Mouse (Mus musculus): Measurements from ENCODE around the gene Asns.
"Not testable (repeated sequence)": the region's sequence is repeated elsewhere in the genome, so short reads cannot be mapped to it uniquely, and the experiment has no call there.

Gene Asns

DNA sequence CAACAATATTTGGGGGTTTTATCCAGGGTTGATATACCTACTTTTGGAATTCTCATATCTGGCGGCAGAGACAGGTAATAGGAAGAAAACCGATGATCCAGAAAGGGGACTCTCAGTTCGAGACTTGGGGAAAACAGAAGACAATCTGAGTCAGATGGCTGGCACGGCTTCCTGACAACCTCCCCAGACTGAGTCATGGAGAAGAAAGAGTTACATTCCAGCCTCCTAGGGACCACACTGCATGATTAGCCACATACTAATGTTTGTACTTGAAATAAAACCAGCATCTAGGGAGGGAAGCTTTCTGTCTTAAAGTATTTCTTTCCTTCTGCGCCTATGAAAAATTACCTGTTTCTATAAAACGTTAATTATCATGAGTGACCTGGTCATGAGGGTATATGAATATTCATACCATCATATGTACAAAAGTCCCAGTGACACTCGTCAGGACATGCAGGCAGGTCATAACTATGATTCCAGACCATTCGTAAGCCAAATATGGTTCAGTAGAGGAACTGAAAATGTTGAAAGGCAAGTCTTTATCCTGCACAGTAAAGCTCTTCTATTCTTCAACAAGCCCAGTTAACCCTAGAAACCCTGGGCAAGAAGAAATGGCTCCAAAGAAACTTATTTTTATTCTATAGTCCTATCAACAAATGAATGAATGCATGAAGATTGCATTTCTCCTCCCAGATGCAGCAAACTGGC is 16.7 kb downstream of the Asns start:
- DNase-seq, result no peak

DNA sequence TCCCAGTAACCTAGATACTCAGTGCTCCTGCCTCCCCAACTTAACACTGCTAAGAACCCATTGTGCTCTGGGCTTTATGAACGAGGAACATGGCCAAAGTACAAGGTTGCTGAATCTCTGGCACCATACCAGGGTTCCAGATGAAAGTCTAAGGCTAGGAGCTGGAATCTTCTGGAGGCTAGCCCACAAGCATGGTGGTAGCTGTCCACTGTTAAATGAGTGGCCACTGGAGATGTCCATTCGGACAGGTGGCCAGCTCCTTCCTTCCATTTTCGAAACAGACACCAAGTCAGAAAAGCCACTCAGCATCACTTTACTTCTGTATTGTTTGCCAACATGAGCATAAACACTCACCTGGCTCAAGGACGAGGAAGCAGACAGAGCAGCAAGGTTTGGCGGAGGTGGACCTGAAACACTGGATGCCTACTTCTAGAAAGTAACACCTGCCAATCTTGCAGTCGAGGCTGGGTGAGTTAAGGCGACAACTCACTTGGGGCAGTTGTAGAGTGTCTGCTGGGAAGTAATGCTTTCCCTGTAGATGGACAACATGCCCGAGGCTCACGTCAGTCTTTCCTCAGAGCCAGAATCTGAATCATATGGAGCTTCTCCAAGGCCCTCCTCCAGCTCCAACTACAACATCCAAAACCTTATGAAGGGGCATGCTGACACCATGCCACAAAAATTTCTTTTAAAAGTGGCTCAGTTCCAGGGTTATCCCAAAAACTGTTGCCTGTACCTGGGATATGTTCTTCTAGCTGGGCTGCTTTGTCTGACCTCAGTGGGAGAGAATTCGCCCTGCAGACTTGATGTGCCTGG is 20.4 kb downstream of the Asns start:
- no peak for DNase-seq

DNA sequence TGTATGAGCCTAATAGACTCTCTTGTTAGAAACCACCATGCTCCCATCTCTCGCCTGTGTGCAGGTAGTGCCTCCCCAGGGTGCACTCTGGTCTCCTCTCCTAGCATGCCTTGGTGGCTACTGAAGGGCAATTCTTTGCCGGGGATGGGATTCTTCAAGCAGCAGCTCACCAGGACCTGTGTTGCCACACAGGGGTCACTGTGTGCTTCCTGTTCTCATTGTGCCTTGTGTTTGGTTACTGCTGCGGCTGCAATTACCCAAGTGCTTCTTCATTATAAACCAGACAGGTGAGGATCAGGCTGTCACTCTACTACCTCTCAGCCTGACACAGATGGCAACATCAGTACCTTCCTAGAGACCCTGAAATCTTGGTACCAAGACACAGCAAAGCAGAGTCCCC is 21.6 kb downstream of the Asns start:
- DNase-seq, result no peak

- no peak for DNase-seq
Measured at GRCm38 (mm10) chr6:7670588-7670987, 22.5 kb downstream of the Asns start.

DNA sequence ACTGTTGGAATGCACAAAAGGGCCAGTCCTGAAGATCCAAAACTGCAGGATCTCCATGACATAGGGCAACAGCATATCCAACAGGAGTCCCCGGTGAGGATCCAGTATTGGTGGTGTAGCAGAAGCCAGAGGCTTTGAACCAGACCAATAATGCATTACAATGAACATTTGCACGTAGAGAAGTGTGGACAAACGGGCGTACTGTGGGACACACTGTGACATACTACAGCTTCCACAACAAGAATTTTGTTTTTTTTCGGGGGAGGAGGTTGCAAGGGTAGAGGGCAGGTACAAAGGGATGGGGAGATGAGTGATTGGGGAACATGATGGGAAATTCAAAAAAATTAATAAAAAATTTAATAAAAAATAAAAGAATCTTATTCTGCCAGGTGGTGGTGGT is 23.3 kb downstream of the Asns start:
- no peak for DNase-seq

DNA sequence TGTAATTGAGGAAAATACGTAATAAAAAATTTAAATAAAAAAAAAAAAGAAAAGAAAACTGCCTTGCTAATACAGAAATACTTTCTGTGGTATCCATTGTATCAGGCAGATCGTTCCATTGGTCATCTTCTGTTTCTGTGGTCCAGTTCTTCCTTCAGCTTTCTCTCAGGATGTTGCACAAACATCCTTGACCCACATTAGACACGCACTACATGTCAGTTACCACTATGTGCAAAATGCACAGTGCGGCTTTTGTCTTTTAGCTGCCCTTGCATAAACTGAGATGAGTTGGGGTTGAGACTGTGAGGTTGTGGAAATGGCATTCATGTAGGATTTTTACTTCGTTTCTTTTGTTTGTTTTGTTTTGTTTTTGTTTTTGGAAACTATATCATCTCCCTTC is 24.7 kb downstream of the Asns start:
- DNase-seq, result no peak

- DNase-seq, result not testable (repeated sequence)
Measured at GRCm38 (mm10) chr6:7665902-7666301, 27.2 kb downstream of the Asns start.

DNA sequence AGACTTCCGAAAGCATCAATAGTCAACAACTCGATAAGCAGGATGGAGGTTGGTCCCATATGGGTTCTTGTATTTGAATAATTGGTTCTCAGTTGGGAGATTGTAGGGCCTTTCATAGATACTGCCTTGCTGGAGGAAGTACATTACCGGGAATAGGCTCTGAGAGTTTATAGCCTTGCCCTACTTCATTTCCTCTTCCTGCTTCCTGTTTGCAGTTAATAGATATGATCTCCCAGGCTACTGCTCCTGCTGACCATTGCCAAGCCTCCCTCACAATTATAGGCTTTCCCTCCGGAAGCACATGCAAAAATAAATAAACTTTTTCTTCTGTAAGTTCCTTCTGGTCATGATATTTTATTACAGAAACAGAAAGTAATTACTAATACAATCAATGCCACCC is 31.6 kb downstream of the Asns start:
- no peak for DNase-seq

GRCm38 (mm10) chr6:7660377-7661080 is 32.5 kb downstream of the Asns start:
- DNase-seq, result peak in 1 of 2 experiments; percentile 29

DNA sequence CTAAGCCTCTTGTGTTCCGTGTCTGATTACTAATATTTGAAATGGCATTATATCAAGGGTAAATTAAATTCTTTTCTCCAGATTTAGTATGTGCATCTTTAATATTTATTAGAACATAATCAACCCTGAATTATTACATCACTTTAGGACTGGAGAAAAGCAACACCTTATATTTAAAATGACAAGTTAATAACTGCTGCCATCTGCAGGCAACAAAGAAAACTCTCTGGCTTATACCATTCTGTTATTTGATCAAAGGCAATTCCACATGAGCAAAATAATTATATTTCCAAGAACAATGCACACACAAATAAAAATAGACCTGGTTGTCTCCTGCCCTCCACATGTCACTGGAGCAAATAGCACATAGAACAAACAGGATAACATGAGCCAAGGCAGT is 36.5 kb downstream of the Asns start:
- DNase-seq, result no peak

DNA sequence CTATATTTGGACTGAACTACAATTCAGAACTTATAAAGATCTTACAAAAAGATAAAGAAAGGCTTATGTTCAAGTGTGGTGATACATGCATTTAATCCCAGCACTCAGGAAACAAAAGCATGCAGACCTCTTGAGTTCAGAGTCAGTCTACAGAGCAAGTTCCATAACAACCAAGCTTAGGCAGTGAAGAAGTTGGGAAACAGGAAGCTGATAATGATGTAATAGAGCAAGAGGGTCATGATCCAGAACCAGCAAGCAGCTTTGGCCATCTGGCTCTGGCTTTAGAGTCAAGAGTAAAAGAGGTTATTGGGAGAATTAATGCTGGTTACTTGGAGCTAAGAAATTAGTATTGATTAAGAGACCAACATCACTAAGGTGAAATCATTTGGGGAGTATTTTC is 44.6 kb downstream of the Asns start:
- DNase-seq, result no peak
